Mouse (Mus musculus) activated CD4-positive, CD25-positive, alpha-beta regulatory T cell, adult 4 months (primary cell): ENCODE results near the gene Mast4. TPM values are rescaled to one million over a fixed set of nuclear protein-coding genes. Genes with fewer than 3 reads are reported as not detected.

Experiments used
- ATAC-seq: one replicate; pipeline ENCODE4 v1.8.0; 2017
- polyA plus RNA-seq, 2 experiments: library from polyadenylated mRNA; unstranded; fragments of 100-300 nt; shearing (Covaris generic); gene quantifications; one replicate each; pipeline ENCODE4 v1.2.1; 2017

Gene Mast4
- polyA plus RNA-seq, 2 experiments from 2014 or later = 10.1 to 13.1 TPM

GRCm38 (mm10) chr13:102775506-102775905 lies 558.8 kb downstream of the Mast4 start:
- ATAC-seq = no peak

DNA sequence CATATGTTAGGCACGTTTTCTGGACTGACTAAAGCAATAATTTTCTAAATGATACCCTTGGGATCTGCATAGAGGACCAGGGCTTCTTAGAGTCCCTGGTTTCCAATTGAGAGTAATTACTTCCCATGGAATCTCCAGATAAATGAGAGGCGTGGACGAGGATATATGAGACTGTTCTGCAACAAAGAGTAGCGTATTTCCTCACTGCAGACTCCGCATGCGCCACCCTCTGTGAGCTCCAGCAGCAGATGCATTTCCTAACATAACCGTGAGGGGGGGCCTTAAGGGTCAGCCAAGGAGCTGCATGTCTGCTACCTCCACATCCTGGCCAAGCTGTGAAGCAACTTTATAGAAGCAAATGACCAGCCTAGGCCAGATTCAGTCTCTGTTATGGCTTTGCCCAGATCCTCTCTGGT lies 559.5 kb downstream of the Mast4 start:
- ATAC-seq = no peak

GRCm38 (mm10) chr13:102773169-102773568 lies 561.1 kb downstream of the Mast4 start:
- no peak for ATAC-seq

DNA sequence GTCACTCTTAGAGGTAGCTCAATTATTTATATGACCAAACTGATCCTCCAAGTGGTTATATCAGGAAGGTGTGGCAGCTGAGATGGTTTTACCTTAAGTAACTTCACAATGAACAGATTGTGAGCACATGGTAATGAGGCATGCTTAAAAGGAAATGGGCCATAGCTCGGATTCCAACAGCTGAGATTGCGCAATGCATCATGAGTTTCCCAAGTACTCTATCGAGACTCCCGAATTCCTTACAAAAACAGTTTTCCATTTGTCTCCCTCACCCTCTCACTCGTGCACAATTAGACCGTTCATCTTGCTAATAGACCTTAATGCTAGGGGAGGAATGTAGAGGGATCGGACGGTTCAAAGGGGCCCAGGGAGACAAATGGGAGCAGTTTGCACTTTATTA lies 564.1 kb downstream of the Mast4 start:
- no peak for ATAC-seq

- no peak for ATAC-seq
Measured at GRCm38 (mm10) chr13:102768512-102768911, 565.8 kb downstream of the Mast4 start.

DNA sequence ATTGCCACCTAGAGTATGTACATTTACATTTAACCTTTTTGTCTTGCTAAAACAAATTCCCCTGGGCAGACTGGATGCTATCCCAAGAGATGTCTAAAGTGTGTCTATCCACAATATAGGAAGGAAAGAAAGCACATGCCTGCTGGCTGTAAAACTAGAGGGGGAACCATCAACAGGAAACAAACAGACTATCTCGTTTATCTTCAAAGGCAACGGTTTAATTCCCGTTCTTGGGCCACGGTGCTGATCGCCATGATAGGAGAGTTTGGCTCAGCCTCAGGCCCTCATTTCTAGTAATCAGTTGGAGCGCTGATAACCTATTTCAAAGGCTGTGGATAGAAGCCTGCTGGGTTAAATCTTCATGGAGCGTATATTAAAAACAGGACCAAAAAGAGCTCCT lies 567.2 kb downstream of the Mast4 start:
- ATAC-seq = no peak

DNA sequence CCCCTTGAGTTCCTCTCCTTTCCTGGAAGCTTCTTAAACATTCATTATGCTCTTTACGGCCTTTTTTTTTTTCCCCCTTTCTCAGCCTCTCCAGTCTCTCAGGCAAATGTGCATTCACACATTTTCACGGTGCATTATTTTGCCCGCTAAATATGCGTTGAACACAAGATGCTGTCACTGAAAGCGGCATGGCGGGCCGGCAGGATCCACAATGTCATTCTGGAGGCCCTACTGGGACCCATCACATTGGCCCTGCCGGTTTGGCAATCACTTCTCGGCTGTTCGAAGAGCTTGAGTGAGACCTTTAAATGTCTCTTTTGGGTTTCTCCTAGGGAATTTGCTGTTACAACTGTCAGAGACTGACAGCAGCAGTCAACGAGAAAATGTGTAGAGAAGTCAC lies 569.1 kb downstream of the Mast4 start:
- no peak for ATAC-seq

GRCm38 (mm10) chr13:102764218-102764617 lies 570.1 kb downstream of the Mast4 start:
- no peak for ATAC-seq

GRCm38 (mm10) chr13:102762203-102762602 lies 572.1 kb downstream of the Mast4 start:
- ATAC-seq = no peak

DNA sequence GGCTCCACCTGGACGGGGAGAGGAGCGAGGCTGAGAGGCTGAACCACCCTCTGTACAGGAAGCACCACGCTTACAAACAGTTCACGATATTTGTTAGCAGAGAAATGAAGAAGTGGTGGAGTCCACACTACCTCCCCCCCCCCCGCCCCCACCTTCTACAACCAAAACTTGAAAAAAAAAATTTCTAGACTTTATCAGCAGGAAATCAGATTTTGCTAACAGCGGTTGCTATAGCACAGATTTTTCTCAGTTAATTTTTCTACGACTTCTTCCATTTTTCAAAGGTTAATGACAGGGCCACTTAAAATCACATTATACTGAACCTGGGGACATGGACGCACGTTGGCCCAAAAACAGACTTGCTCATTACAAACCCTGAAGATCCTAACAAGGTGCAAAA lies 572.9 kb downstream of the Mast4 start:
- no peak for ATAC-seq

DNA sequence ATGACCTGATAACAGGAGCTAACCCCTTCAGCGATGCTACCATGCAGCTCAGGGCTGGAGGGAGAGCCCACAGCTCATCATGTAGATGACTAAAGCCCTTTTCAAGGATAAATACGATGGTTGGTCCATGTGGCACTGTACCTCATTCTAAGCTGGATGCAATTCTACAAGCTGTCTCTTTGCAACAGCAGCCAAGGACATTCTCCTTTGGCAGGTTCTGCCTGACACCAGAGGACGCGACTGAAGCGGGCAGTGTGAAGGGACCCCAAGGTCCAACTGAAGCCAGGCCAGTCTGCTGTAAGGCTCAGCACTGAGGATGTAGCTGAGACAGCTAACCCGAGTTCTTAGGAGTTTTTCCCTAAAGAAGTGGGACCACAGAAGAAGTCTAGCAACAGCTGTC lies 576.3 kb downstream of the Mast4 start:
- ATAC-seq = no peak

- ATAC-seq = no peak
Measured at GRCm38 (mm10) chr13:102756071-102756470, 578.2 kb downstream of the Mast4 start.

- no peak for ATAC-seq
Measured at GRCm38 (mm10) chr13:102755124-102755523, 579.2 kb downstream of the Mast4 start.

DNA sequence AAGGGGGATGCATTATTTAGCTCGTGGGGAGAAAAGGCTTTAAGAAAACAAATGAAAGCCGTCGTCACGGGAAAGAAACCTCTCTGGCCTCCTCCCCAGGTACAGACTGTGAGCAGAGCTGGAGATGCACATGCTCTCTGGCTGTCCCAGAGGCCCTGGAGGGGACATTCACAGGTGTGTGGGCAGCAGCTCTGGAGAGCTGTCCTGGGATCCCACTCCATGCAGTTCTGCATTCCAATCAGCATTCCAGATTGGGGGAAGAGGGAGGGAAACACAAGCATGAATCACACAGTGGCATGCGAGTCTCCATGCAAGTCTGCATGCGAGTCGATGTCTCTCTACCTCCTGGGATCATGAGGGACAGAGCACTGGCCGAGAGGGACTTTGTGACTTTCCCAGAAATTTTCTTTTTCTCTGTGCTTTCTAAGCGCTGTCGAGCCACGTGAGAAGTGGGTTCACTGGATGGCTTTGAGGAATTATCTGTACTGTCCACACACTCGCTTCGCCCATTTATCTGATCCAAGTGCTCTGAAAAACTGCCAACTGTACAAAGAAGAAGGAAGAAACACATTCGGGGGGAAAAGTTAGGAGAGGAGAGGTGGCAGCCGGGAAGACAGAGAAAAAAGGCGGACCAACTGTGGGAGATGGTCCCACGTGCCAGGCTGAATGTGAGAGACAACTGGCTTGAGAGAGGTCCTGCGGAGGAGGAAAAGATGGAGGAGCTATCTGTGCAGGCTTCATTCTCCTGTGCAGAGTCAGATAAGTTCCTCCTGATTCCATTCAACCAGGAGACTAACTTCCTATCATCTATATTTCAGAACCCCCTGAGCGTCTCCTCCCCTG lies 580.4 kb downstream of the Mast4 start:
- ATAC-seq = no peak

- no peak for ATAC-seq
Measured at GRCm38 (mm10) chr13:102749891-102750290, 584.4 kb downstream of the Mast4 start.

- no peak for ATAC-seq
Measured at GRCm38 (mm10) chr13:102749194-102749593, 585.1 kb downstream of the Mast4 start.

- ATAC-seq = no peak
Measured at GRCm38 (mm10) chr13:102746803-102747561, 587.3 kb downstream of the Mast4 start.

DNA sequence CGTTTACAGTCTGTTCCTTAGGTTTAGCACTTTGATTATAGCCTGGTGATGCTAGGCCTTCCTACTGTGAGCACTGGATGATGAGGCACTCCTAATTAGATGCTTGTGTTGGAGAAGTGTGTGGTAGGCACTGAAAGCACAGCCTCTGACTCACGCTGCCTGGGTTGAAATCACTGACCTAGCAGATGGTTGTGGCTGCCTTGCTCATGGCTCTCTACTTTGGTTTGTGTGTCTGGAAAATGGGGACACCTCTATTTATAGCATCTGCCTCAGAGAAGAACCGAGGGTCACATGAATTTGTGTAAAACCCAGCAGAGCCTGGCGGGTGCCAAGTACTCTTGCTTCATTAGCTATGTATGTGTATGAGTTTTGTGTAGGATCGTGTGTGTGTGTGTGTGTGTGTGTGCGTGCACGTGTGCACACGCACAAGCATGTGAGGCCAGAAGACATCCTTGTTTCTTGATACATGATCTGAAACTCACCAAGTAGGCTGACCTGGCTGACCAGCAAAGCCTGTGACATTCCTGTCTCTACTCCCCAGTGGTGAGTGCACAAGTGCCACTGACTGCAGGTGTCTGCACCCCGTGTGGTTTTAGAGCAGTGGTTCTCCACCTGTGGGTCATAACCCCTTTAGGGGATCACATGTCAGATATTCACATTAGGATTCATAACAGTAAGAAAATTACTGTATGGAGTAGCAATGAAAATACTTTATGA lies 588.5 kb downstream of the Mast4 start:
- no peak for ATAC-seq

DNA sequence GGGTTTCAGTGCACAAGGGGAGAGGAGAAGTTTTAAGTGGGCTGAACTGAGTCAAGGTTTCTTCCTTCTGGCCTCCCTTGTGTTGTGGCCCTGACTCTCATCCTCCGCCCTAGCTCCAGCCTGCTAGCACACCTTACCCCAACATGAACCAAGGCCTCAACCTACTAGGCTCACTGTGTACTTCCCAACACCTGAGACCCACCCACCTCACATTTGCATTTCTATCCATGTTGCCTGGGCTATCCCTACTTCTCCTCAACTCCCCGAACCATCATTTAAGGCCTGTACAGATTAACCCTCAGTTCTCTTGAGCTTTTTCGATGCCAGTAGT lies 589.1 kb downstream of the Mast4 start:
- peak; percentile 36 for ATAC-seq

- peak; percentile 66 for ATAC-seq
Measured at GRCm38 (mm10) chr13:102744481-102745269, 589.6 kb downstream of the Mast4 start.

- no peak for ATAC-seq
Measured at GRCm38 (mm10) chr13:102739720-102740535, 594.4 kb downstream of the Mast4 start.

DNA sequence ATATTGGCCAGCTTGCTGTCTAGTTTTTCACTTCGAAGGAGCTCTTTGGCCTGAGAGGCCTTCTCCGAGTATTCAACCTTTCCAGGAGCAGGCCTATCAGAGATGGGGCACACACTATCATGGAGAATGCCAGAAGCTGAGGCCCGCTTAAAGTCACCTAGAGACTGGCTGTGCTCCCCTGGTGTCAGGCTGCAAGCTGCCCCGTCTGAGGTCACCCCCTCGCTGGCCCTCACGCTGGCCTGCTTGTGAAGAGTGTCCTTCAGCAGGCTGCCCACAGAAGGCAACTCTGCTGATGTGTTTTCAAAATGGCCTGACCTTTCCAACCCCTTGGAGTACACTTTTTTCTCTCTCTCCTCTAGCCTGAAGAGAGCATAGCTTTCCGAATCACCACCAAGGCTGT lies 596.5 kb downstream of the Mast4 start:
- ATAC-seq = no peak
